Mouse (Mus musculus): ENCODE measurements around the gene Gm17374. TPM values are rescaled to one million over a fixed set of nuclear protein-coding genes. Genes with fewer than 3 reads are reported as not detected.

Gm17374 gene
- not detected for total RNA-seq (2023)

DNA sequence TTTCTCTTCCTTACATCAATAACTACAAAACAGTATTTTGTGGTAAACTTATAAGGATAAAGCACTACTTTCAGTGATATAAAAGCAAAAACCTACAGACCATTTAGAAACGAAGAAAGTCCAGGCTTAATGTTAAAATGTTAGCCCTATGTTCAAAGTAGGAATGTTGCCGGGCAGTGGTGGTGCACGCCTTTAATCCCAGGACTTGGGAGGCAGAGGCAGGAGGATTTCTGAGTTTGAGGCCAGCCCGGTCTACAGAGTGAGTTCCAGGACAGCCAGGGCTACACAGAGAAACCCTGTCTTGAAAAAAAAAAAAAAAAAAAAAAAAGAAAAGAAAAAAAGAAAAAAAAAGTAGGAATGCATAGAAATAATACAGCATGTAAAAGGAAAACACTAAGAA lies at the start of gene Gm17374:
Gene Gm17374, plus strand, starts transcription at position 301 of the 400 bp plus-strand sequence.

DNA sequence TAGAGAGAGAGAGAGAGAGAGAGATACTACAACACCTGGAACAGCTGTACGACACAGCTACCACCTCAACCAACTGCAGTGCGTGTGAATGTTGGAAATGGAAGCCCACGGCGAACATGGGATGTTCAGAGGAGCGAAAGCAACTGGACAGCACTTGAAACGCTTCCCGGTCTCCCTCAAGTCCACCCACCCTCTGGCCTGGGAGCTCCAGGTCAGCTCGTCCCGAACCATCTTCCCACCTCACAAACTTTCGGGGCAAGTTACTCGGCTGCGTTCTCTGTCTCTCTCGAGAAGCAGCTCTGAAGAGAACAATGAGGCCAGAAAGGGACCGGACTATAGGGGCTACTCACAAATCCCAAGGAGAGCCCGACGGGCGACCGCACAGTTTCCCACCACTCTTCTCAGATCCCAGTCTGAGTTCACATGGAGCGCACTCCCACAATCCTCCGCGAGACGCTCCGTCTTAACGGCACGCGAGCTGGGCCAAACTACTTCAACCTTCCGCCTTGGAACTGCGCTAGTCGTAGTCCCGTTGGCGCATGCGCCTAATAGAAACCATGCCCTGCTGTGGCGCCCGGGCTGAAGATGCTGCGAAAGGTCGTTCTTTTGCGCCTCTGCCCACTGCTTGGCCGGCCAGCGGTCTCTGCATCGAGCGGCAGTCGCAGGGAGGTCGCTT lies 18.4 kb downstream of the Gm17374 start, which contains the start of the genes Esf1 and Ndufaf5:
Gene Esf1, minus strand, starts transcription at position 438 of the 676 bp plus-strand sequence.
Gene Ndufaf5, plus strand, starts transcription at position 523 of the 676 bp plus-strand sequence.

Other genes starting within 250 kb of the Gm17374 start
- gene Tasp1, start 85.2 kb upstream of the Gm17374 start, total RNA-seq (2023) = 1 to 10 TPM; 2.1 to 2.2 TPM
- 1 to 10 TPM; 6.8 to 8.6 TPM for gene Esf1, start 18.5 kb downstream of the Gm17374 start, total RNA-seq (2023)
- gene Ndufaf5, start 18.6 kb downstream of the Gm17374 start, total RNA-seq (2023) = 1 to 10 TPM; 4.6 to 6.6 TPM
- gene Sel1l2, start 237.7 kb downstream of the Gm17374 start, total RNA-seq (2023) = not detected
- under 1 TPM; 0.29 to 0.62 TPM for gene Macrod2, start 243.3 kb downstream of the Gm17374 start, total RNA-seq (2023)